Mouse (Mus musculus): ENCODE measurements around the gene Abhd17a.

DNA sequence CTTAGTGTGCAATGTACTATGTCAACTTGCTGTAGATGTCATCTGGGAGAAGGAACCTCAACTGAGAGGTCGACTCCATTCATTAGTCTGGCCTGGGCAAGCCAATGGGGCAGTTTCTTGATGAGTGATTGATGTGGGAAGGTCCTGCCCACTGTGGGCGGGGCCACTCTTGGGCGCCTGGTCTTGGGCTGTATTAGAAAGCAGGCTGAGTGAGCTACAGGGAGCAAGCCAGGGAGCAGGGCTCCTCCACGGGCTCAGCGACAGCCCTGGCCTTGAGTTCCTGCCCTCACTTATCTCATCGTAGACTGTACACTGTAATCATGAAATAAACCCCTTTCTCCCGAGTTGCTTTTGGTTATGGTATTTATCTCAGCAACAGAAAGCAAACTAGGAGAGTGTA, 56.4 kb downstream of the Abhd17a start:
- TF ChIP-seq CTCF (IDR thresholded peaks at IDR 0.05; ENCODE audit: borderline replicate concordance, insufficient read depth, low read length) = no peak
- no peak for TF ChIP-seq POLR2A (IDR thresholded peaks at IDR 0.05; ENCODE audit: low read depth, low read length)
